Mouse (Mus musculus) kidney, postnatal 0 days (tissue): ENCODE data around the gene Dnajb12. TPM values are rescaled to one million over a fixed set of nuclear protein-coding genes. Genes with fewer than 3 reads are reported as not detected.
A peak's percentile ranks its signal among the peaks of the same experiment; 100 is the strongest.

Experiments used
- ATAC-seq: fragments of 200-750 bp; cut with Nextera tagmentation; replicated peaks from 2 replicates; pipeline ENCODE4 v1.8.0; 2017; ENCODE audit warnings: low read depth, moderate number of reproducible peaks, moderate TSS enrichment, moderate library complexity; ENCODE audit not compliant: low FRiP score
- DNase-seq: peaks from one replicate; pipeline ENCODE4 v3.0.0-alpha.2; 2016; ENCODE audit warnings: low spot score
- H3K27ac ChIP-seq: fragments of 300-500 bp; sonication (generic); 2 replicates; pipeline ENCODE4 v1.5.1; 2014; ENCODE audit warnings: mild to moderate bottlenecking
- H3K27me3 ChIP-seq: fragments of 300-500 bp; sonication (generic); 2 replicates; pipeline ENCODE4 v1.6.1; 2014; ENCODE audit warnings: low read length, mixed read lengths; ENCODE audit not compliant: insufficient read depth
- H3K36me3 ChIP-seq: fragments of 300-500 bp; sonication (generic); 2 replicates; pipeline ENCODE4 v1.6.1; 2014; ENCODE audit warnings: low read length, mixed read lengths; ENCODE audit not compliant: insufficient read depth
- H3K4me1 ChIP-seq: fragments of 300-500 bp; sonication (generic); replicated peaks from 2 replicates; pipeline ENCODE4 v1.6.1; 2014; ENCODE audit warnings: antibody characterized with exemption, low read length, mixed read lengths; ENCODE audit not compliant: insufficient read depth
- H3K4me2 ChIP-seq: fragments of 300-500 bp; sonication (generic); 2 replicates; pipeline ENCODE4 v1.6.1; 2014; ENCODE audit warnings: mild to moderate bottlenecking, low read length, moderate library complexity, mixed read lengths
- H3K4me3 ChIP-seq: fragments of 300-500 bp; sonication (generic); replicated peaks from 2 replicates; pipeline ENCODE4 v1.5.1; 2014; ENCODE audit warnings: low read depth, low read length
- H3K9ac ChIP-seq: fragments of 300-500 bp; sonication (generic); 2 replicates; pipeline ENCODE4 v1.6.1; 2014; ENCODE audit warnings: low read depth, low read length
- H3K9me3 ChIP-seq: fragments of 300-500 bp; sonication (generic); replicated peaks from 2 replicates; pipeline ENCODE4 v1.6.1; 2016; ENCODE audit warnings: low read length, inconsistent platforms, mixed read lengths
- CTCF ChIP-seq: IDR thresholded peaks from 2 replicates; pipeline ENCODE4 v1.5.1; 2016; ENCODE audit warnings: antibody characterized with exemption, low read depth, mild to moderate bottlenecking, moderate library complexity
- WGBS: fragments of 180-500 bp; shearing (Covaris S2); extraction: QIAGEN DNeasy Blood & Tissue Kit; methylation state at CpG from one replicate; pipeline ENCODE4 v1.1.7; 2014; 5-methylcytosine and 5-hydroxymethylcytosine counted together
- polyA plus RNA-seq: library from polyadenylated mRNA; unstranded; fragments of >200 nt; fragmentation: Nextera tagmentation; extraction: Ambion mirVana; gene quantifications from 2 replicates; pipeline ENCODE4 v1.2.1, GENCODE M21; 2015

Gene Dnajb12
- polyA plus RNA-seq, 1 experiment from 2014 or later = 27.9 TPM

- Histone ChIP-seq H3K9ac (no peak overlapping the region), H3K9me3 (no peaks in the 10 kb centered on the region), H3K4me2 (no peak overlapping the region), H3K36me3 (no peaks in the 10 kb centered on the region), H3K27me3 (no peaks in the 10 kb centered on the region), H3K4me3 (no peak overlapping the region), H3K4me1 (peaks cover 10% of the 10 kb centered on the region; the same call in 1 of the 2 replicates), H3K27ac (no peak overlapping the region)
- TF ChIP-seq CTCF = no peak
- 26% methylated on average over 5 of the region's 5 CpGs for WGBS
- DNase-seq = no peak
- no peak for ATAC-seq
Measured at GRCm38 (mm10) chr10:59843125-59843524, 36.2 kb upstream of the Dnajb12 start.

GRCm38 (mm10) chr10:59844686-59845085, 34.7 kb upstream of the Dnajb12 start:
- TF ChIP-seq CTCF = no peak
- ATAC-seq (no peak), DNase-seq (peak; percentile 25)
- H3K36me3 ChIP-seq = no peaks in the 10 kb centered on the region
- no peak overlapping the region for H3K27ac ChIP-seq
- no peaks in the 10 kb centered on the region for H3K27me3 ChIP-seq
- no peaks in the 10 kb centered on the region for H3K9me3 ChIP-seq
- H3K9ac ChIP-seq = no peak overlapping the region
- WGBS = 39% methylated on average over 9 of the region's 9 CpGs
- H3K4me3 ChIP-seq = no peak overlapping the region
- H3K4me1 ChIP-seq = peaks cover 10% of the 10 kb centered on the region; the same call in 1 of the 2 replicates
- no peak overlapping the region for H3K4me2 ChIP-seq

GRCm38 (mm10) chr10:59846416-59846815, 32.9 kb upstream of the Dnajb12 start:
- Histone ChIP-seq H3K27me3 (no peaks in the 10 kb centered on the region), H3K9me3 (no peaks in the 10 kb centered on the region), H3K9ac (no peak overlapping the region), H3K4me3 (no peak overlapping the region), H3K4me1 (peaks cover 10% of the 10 kb centered on the region; the same call in 1 of the 2 replicates), H3K36me3 (0 out of 2 replicates have a peak, but pooled peaks cover 4% of the 10 kb centered on the region), H3K4me2 (no peak overlapping the region), H3K27ac (no peak overlapping the region)
- TF ChIP-seq CTCF = peak; percentile 46; the same call in 1 of the 2 replicates
- ATAC-seq (no peak), DNase-seq (no peak)
- WGBS = 79% methylated on average over 6 of the region's 6 CpGs

- no peak overlapping the region for H3K9ac ChIP-seq
- no peaks in the 10 kb centered on the region for H3K9me3 ChIP-seq
- peak; percentile 55 for ATAC-seq
- peaks cover 7% of the 10 kb centered on the region; the same call in 1 of the 2 replicates for H3K4me1 ChIP-seq
- no peak overlapping the region for H3K4me2 ChIP-seq
- peak overlapping the region; percentile 20; the same call in 1 of the 2 replicates for H3K27ac ChIP-seq
- no peak overlapping the region for H3K4me3 ChIP-seq
- DNase-seq = no peak
- no peaks in the 10 kb centered on the region for H3K27me3 ChIP-seq
- H3K36me3 ChIP-seq = 0 out of 2 replicates have a peak, but pooled peaks cover 4% of the 10 kb centered on the region
- 69% methylated on average over 11 of the region's 11 CpGs for WGBS
- no peak for TF ChIP-seq CTCF
Measured at GRCm38 (mm10) chr10:59848079-59848877, 31.1 kb upstream of the Dnajb12 start.

GRCm38 (mm10) chr10:59848953-59849352, 30.4 kb upstream of the Dnajb12 start:
- WGBS = 71% methylated on average over 9 of the region's 9 CpGs
- ATAC-seq = peak; percentile 46; the same call in 1 of the 2 replicates
- DNase-seq = no peak
- H3K4me1 ChIP-seq = peaks cover 4% of the 10 kb centered on the region; the same call in 1 of the 2 replicates
- H3K27me3 ChIP-seq = no peaks in the 10 kb centered on the region
- no peak for TF ChIP-seq CTCF
- H3K36me3 ChIP-seq = 0 out of 2 replicates have a peak, but pooled peaks cover 4% of the 10 kb centered on the region
- H3K4me3 ChIP-seq = no peak overlapping the region
- no peak overlapping the region for H3K4me2 ChIP-seq
- H3K27ac ChIP-seq = 0 out of 2 replicates have a peak overlapping the region, but pooled peaks have one; percentile 20
- H3K9me3 ChIP-seq = no peaks in the 10 kb centered on the region
- no peak overlapping the region for H3K9ac ChIP-seq

GRCm38 (mm10) chr10:59849371-59849770, 30.0 kb upstream of the Dnajb12 start:
- no peak overlapping the region for H3K4me3 ChIP-seq
- H3K9ac ChIP-seq = no peak overlapping the region
- DNase-seq (peak; percentile 34), ATAC-seq (peak; percentile 87)
- no peaks in the 10 kb centered on the region; the same call in 1 of the 2 replicates for H3K4me1 ChIP-seq
- 0 out of 2 replicates have a peak overlapping the region, but pooled peaks have one; percentile 20 for H3K27ac ChIP-seq
- WGBS = 57% methylated on average over 7 of the region's 7 CpGs
- no peaks in the 10 kb centered on the region for H3K27me3 ChIP-seq
- no peak for TF ChIP-seq CTCF
- no peaks in the 10 kb centered on the region for H3K9me3 ChIP-seq
- H3K36me3 ChIP-seq = 0 out of 2 replicates have a peak, but pooled peaks cover 4% of the 10 kb centered on the region
- H3K4me2 ChIP-seq = no peak overlapping the region
